Mouse (Mus musculus) midbrain, embryonic 16.5 days (tissue): ENCODE results near the gene Pde4b. TPM values are rescaled to one million over a fixed set of nuclear protein-coding genes. Genes with fewer than 3 reads are reported as not detected.
A peak's percentile ranks its signal among the peaks of the same experiment; 100 is the strongest.

Source experiments
- ATAC-seq: fragments of 200-750 bp; cut with Nextera tagmentation; 2 replicates; pipeline ENCODE4 v1.8.0; 2017; ENCODE audit warnings: moderate TSS enrichment
- H3K27ac ChIP-seq: fragments of 300-500 bp; sonication (generic); 2 replicates; pipeline ENCODE4 v1.5.1; 2014; ENCODE audit warnings: mild to moderate bottlenecking, low read length, mixed read lengths
- H3K27me3 ChIP-seq: fragments of 300-500 bp; sonication (generic); 2 replicates; pipeline ENCODE4 v1.6.1; 2014; ENCODE audit warnings: low read depth, low read length, mixed read lengths; ENCODE audit not compliant: control insufficient read depth, insufficient read depth
- H3K36me3 ChIP-seq: fragments of 300-500 bp; sonication (generic); 2 replicates; pipeline ENCODE4 v1.6.1; 2014; ENCODE audit warnings: mild to moderate bottlenecking, low read length, moderate library complexity, mixed read lengths; ENCODE audit not compliant: control insufficient read depth, insufficient read depth
- H3K4me1 ChIP-seq: fragments of 300-500 bp; sonication (generic); 2 replicates; pipeline ENCODE4 v1.6.1; 2014; ENCODE audit warnings: mild to moderate bottlenecking, low read length, mixed read lengths; ENCODE audit not compliant: control insufficient read depth, insufficient read depth
- H3K4me2 ChIP-seq: fragments of 300-500 bp; sonication (generic); 2 replicates; pipeline ENCODE4 v1.6.1; 2014; ENCODE audit warnings: mild to moderate bottlenecking, low read length, mixed read lengths
- H3K4me3 ChIP-seq: fragments of 300-500 bp; sonication (generic); 2 replicates; pipeline ENCODE4 v1.5.1; 2014; ENCODE audit warnings: low read depth, mild to moderate bottlenecking, low read length, moderate library complexity, mixed read lengths
- H3K9ac ChIP-seq: fragments of 300-500 bp; sonication (generic); 2 replicates; pipeline ENCODE4 v1.6.1; 2014; ENCODE audit warnings: low read depth, low read length, mixed read lengths
- H3K9me3 ChIP-seq: fragments of 300-500 bp; sonication (generic); replicated peaks from 2 replicates; pipeline ENCODE4 v1.6.1; 2014; ENCODE audit warnings: mild to moderate bottlenecking, low read length, mixed read lengths; ENCODE audit not compliant: control insufficient read depth, poor library complexity, severe bottlenecking
- WGBS: fragments of 180-500 bp; shearing (Covaris S2); extraction: QIAGEN DNeasy Blood & Tissue Kit; methylation state at CpG from one replicate; pipeline ENCODE4 v1.1.7; 2014; 5-methylcytosine and 5-hydroxymethylcytosine counted together
- polyA plus RNA-seq: library from polyadenylated mRNA; unstranded; fragments of >200 nt; fragmentation: Nextera tagmentation; extraction: Ambion mirVana; gene quantifications from 2 replicates; pipeline ENCODE4 v1.2.1, GENCODE M21; 2015

Pde4b gene
- polyA plus RNA-seq, 1 experiment from 2014 or later: 64.5 TPM

DNA sequence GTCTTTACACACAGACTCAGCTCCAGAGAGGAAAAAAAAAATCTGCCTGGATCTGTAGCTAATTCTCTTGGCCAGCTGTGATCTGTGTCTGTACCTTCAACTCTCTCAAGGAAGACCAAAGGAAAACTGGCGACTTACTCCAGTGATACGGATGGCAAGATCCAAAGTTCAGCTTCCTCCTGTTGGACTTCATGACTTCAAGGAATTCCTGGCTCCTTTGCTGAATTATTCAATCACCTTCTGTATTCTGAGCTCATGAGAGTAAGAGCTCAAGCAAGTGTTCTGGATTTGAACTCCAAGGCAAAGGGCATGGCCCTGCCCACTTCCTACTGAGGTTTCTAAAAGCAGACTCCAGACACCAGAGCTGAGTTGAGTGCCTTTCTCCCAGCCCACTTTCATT is 245.0 kb downstream of the Pde4b start:
- Histone ChIP-seq H3K9me3 (no peaks in the 10 kb centered on the region), H3K4me3 (no peak overlapping the region), H3K4me1 (0 out of 2 replicates have a peak, but pooled peaks cover 2% of the 10 kb centered on the region), H3K36me3 (no peaks in the 10 kb centered on the region), H3K27ac (no peak overlapping the region), H3K4me2 (no peak overlapping the region), H3K9ac (no peak overlapping the region), H3K27me3 (no peaks in the 10 kb centered on the region)
- no peak for ATAC-seq
- 90% methylated on average over 2 of the region's 2 CpGs for WGBS

DNA sequence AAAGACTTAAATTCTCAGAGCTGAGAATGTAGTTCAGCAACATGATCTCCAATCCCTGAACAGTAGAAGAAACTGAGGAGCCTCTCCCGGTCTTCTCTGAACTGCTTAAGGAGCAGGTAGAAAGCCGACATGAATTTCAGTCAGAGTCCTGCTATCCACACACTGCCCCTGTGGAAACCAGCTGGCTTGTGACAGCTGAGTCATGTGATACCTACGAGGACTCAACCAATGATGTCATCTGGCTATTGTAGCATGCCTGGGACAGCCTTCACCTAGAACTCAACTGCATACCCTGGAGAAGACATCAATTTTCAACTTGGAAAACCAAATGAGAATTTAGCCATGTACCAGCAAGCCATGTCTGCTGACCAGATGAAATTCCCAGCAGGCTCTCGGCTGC is 245.5 kb downstream of the Pde4b start:
- H3K4me2 ChIP-seq: no peak overlapping the region
- 0 out of 2 replicates have a peak, but pooled peaks cover 2% of the 10 kb centered on the region for H3K4me1 ChIP-seq
- no peaks in the 10 kb centered on the region for H3K27me3 ChIP-seq
- no peak overlapping the region for H3K27ac ChIP-seq
- no peak overlapping the region for H3K4me3 ChIP-seq
- 86% methylated on average over 4 of the region's 4 CpGs for WGBS
- H3K36me3 ChIP-seq: no peaks in the 10 kb centered on the region
- no peak for ATAC-seq
- no peaks in the 10 kb centered on the region for H3K9me3 ChIP-seq
- no peak overlapping the region for H3K9ac ChIP-seq

DNA sequence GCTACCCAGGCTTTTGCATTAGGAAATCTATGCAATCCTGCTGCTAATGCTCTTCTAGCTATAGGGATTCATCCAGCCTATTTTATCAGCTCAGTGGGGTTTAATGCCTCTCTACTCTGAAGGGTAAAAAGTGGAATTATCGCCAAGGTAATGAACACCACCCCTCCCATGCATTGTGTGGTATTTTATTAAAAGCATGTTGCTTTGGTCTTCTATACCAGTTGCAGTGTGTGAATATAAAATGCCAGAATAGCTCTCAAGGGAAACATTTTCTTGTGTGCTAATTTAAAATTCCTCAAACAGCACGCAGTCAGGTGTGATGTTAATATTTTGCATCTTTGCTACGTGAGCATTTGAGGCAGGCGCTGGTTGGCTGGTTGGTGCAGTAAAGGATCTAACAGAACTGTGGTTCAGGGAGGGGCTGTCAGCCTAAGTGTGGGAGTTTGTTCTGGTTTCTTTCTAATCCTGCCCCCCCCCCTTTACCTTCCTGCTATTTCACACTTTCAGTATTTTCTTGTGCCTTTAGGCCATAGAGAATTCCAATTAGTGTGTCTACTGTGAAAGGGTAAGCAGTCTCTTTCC is 259.7 kb downstream of the Pde4b start:
- no peaks in the 10 kb centered on the region for H3K27me3 ChIP-seq
- no peaks in the 10 kb centered on the region for H3K36me3 ChIP-seq
- no peak overlapping the region for H3K9ac ChIP-seq
- WGBS: 38% methylated on average over 4 of the region's 4 CpGs
- peak overlapping the region; percentile 33; the same call in 1 of the 2 replicates for H3K27ac ChIP-seq
- no peaks in the 10 kb centered on the region for H3K9me3 ChIP-seq
- peaks cover 16% of the 10 kb centered on the region for H3K4me1 ChIP-seq
- H3K4me2 ChIP-seq: 0 out of 2 replicates have a peak overlapping the region, but pooled peaks have one; percentile 2
- H3K4me3 ChIP-seq: no peak overlapping the region
- ATAC-seq: peak; percentile 45; the same call in 1 of the 2 replicates

DNA sequence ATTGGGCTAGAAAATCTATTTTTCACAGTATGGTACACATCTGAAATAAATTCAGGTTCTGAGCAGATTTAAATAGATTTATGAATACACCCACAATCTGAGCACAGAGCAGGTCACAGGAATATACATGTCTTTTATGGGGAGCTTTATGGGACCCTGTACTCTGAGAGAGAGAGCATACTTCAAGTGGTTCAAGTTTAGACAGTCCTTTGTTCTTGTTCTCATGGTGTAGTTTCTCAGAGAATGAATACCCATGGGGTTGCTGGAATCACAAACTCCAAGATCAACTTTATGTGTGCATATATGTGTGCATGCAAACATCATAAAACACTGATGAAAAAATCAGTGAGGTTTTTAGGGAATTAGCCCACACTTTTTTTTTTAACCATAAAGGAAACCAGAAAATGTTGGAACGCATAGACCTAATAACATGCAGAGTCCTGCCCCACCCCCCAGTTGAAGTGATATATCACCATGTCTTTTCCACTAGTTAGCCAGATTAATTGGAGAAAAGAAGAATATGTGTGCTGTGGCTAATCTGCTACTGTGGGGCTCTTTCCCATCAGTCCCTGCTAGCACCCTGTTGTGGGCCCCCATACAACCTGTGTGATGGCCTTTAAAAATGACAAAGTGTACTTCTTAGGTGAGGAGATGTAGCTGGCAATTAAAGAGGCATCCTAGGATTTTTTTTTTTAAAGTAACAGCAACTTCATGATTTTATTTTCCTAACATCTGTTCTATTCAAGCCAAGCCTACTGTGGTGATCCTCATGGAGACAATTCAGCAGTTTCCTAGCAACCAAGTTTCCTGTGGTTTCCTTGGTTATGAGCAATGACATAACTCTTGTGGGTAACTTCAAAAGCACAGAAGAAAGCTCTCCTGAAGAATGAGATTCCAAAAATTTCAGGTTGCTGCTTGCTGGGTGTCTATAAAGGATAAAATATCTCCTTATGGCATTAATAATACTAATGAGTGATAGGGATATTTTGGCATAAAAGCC is 264.4 kb downstream of the Pde4b start:
- Histone ChIP-seq H3K4me2 (no peak overlapping the region), H3K9ac (no peak overlapping the region), H3K4me1 (peaks cover 15% of the 10 kb centered on the region), H3K27ac (0 out of 2 replicates have a peak overlapping the region, but pooled peaks have one; percentile 47), H3K36me3 (no peaks in the 10 kb centered on the region), H3K9me3 (no peaks in the 10 kb centered on the region), H3K4me3 (no peak overlapping the region), H3K27me3 (no peaks in the 10 kb centered on the region)
- 49% methylated on average over 1 of the region's 1 CpGs for WGBS
- ATAC-seq: peak; percentile 51; the same call in 1 of the 2 replicates

DNA sequence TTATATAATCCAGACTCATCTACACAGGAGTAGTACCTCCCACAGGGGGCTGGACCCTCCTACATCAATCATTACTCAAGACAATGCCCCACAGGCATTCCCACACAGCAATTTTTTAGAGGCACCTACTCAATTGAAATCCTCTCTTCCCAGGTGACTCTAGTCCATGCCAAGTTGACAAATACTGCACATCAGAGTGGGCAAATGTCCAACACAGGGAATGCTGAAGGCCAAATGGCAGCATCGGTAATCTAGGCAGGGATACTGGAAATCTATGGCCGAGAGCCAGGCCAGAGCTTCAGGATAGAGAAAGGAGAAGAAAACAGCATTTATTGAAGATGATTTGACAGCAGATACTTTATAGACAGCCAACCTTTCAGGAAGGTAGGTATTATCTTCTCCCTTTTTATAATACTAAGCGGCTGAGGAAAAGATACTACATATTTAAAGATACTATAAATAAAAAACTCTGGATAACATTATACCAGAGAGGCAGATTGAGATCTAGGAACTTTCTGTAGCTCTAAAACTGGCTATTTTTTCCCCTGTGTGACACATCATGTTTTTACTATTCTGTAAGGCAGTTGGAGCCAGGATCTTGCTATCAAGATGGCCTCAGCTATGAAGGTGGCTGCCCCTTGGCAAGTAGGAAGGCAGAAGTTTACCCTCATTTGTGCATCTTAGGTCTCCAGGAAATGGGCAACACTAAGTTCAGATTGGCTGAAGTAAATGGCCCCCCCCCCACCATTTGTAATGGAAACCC is 266.5 kb downstream of the Pde4b start:
- no peaks in the 10 kb centered on the region for H3K9me3 ChIP-seq
- H3K36me3 ChIP-seq: no peaks in the 10 kb centered on the region
- no peak for ATAC-seq
- no peak overlapping the region for H3K9ac ChIP-seq
- WGBS: 82% methylated on average over 3 of the region's 3 CpGs
- no peak overlapping the region for H3K4me3 ChIP-seq
- no peak overlapping the region for H3K27ac ChIP-seq
- H3K27me3 ChIP-seq: no peaks in the 10 kb centered on the region
- peaks cover 10% of the 10 kb centered on the region for H3K4me1 ChIP-seq
- no peak overlapping the region for H3K4me2 ChIP-seq

DNA sequence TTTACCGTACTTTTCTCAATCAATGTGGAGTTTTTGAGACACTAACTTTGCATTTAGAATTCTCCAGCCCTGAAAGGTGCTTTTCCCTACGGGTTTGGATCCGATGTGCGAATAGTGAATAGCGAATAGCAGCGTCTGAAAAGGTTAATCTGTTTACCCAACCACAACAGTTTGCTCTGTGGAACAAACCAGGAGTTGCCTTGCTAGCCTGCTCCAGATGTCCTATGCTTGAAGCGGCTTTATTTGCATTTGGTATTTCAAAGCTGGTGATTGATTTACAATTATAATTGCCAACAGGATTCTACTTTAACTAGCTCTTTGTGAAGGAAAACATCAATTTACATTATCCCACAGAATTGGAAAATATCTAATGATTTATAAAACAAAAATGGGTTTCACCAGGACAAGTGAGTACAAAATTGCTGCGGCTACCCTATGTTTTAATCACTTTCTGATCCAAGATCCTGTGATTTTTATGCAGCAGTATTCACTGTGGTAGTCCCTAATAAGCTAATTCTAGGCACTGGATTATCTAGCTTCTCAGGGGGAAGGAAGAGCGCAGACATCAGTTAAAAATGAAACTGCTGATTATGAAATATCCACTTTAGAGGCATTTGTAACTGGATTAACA is 280.9 kb downstream of the Pde4b start:
- 24% methylated on average over 9 of the region's 9 CpGs for WGBS
- no peak for ATAC-seq

GRCm38 (mm10) chr4:102374614-102375013 is 287.3 kb downstream of the Pde4b start:
- H3K27ac ChIP-seq: no peak overlapping the region
- 0 out of 2 replicates have a peak, but pooled peaks cover 2% of the 10 kb centered on the region for H3K4me1 ChIP-seq
- no peaks in the 10 kb centered on the region for H3K9me3 ChIP-seq
- no peak for ATAC-seq
- WGBS: 86% methylated on average over 5 of the region's 5 CpGs
- no peak overlapping the region for H3K9ac ChIP-seq
- no peaks in the 10 kb centered on the region for H3K27me3 ChIP-seq
- H3K4me2 ChIP-seq: no peak overlapping the region
- H3K4me3 ChIP-seq: no peak overlapping the region
- H3K36me3 ChIP-seq: no peaks in the 10 kb centered on the region

More for the DNA sequence above, 280.9 kb downstream of the Pde4b start:
- H3K4me1 ChIP-seq: peaks cover 5% of the 10 kb centered on the region
- no peak overlapping the region for H3K4me3 ChIP-seq
- H3K9ac ChIP-seq: no peak overlapping the region
- no peaks in the 10 kb centered on the region for H3K36me3 ChIP-seq
- no peak overlapping the region for H3K4me2 ChIP-seq
- no peaks in the 10 kb centered on the region for H3K27me3 ChIP-seq
- no peak overlapping the region for H3K27ac ChIP-seq
- no peaks in the 10 kb centered on the region for H3K9me3 ChIP-seq

- Histone ChIP-seq H3K27me3 (no peaks in the 10 kb centered on the region), H3K27ac (no peak overlapping the region), H3K4me3 (no peak overlapping the region), H3K4me1 (0 out of 2 replicates have a peak, but pooled peaks cover 2% of the 10 kb centered on the region), H3K9me3 (no peaks in the 10 kb centered on the region), H3K36me3 (no peaks in the 10 kb centered on the region), H3K9ac (no peak overlapping the region), H3K4me2 (no peak overlapping the region)
- WGBS: 74% methylated on average over 1 of the region's 1 CpGs
- ATAC-seq: no peak
Measured at GRCm38 (mm10) chr4:102382763-102383505, 295.6 kb downstream of the Pde4b start.
